Mouse (Mus musculus) limb, embryonic 11.5 days (tissue): ENCODE results near the gene Syvn1. TPM values are rescaled to one million over a fixed set of nuclear protein-coding genes. Genes with fewer than 3 reads are reported as not detected.
A peak's percentile ranks its signal among the peaks of the same experiment; 100 is the strongest.

ENCODE experiments used
- ATAC-seq: fragments of 200-750 bp; cut with Nextera tagmentation; 2 replicates; pipeline ENCODE4 v1.8.0; 2017; ENCODE audit warnings: low read depth; ENCODE audit not compliant: insufficient number of reproducible peaks, low FRiP score, low TSS enrichment
- DNase-seq: peaks from one replicate; pipeline ENCODE4 v3.0.0-alpha.2; 2015; ENCODE audit warnings: low spot score
- H3K27ac ChIP-seq: fragments of 300-500 bp; sonication (generic); replicated peaks from 2 replicates; pipeline ENCODE4 v1.5.1; 2014; ENCODE audit warnings: low read depth, mild to moderate bottlenecking, low read length
- H3K27me3 ChIP-seq: fragments of 300-500 bp; sonication (generic); 2 replicates; pipeline ENCODE4 v1.6.1; 2014; ENCODE audit warnings: mild to moderate bottlenecking, low read length, mixed read lengths; ENCODE audit not compliant: control insufficient read depth, insufficient read depth
- H3K36me3 ChIP-seq: fragments of 300-500 bp; sonication (generic); 2 replicates; pipeline ENCODE4 v1.6.1; 2014; ENCODE audit warnings: mild to moderate bottlenecking, low read length, moderate library complexity, mixed read lengths; ENCODE audit not compliant: control insufficient read depth, insufficient read depth
- H3K4me1 ChIP-seq: fragments of 300-500 bp; sonication (generic); 2 replicates; pipeline ENCODE4 v1.6.1; 2014; ENCODE audit warnings: low read length, mixed read lengths; ENCODE audit not compliant: control insufficient read depth, insufficient read depth
- H3K4me2 ChIP-seq: fragments of 300-500 bp; sonication (generic); 2 replicates; pipeline ENCODE4 v1.6.1; 2014; ENCODE audit warnings: low read depth, mild to moderate bottlenecking, moderate library complexity; ENCODE audit not compliant: severe bottlenecking
- H3K4me3 ChIP-seq: fragments of 300-500 bp; sonication (generic); 2 replicates; pipeline ENCODE4 v1.5.1; 2014; ENCODE audit warnings: low read depth, low read length
- H3K9ac ChIP-seq: fragments of 300-500 bp; sonication (generic); 2 replicates; pipeline ENCODE4 v1.6.1; 2014; ENCODE audit warnings: mild to moderate bottlenecking, low read length
- H3K9me3 ChIP-seq: fragments of 300-500 bp; sonication (generic); 2 replicates; pipeline ENCODE4 v1.6.1; 2016; ENCODE audit warnings: low read length; ENCODE audit not compliant: control insufficient read depth
- WGBS: fragments of 180-500 bp; shearing (Covaris S2); extraction: QIAGEN DNeasy Blood & Tissue Kit; methylation state at CpG from one replicate; pipeline ENCODE4 v1.1.7; 2014; 5-methylcytosine and 5-hydroxymethylcytosine counted together
- polyA plus RNA-seq: library from polyadenylated mRNA; unstranded; fragments of >200 nt; fragmentation: Nextera tagmentation; extraction: Ambion mirVana; gene quantifications from 2 replicates; pipeline ENCODE4 v1.2.1, GENCODE M21; 2014

Syvn1 gene
- polyA plus RNA-seq, 1 experiment from 2014 or later: 30.3 TPM

- Histone ChIP-seq H3K27me3 (no peaks in the 10 kb centered on the region), H3K4me1 (peaks cover 16% of the 10 kb centered on the region), H3K36me3 (peaks cover 5% of the 10 kb centered on the region; the same call in 1 of the 2 replicates), H3K9me3 (no peaks in the 10 kb centered on the region), H3K4me2 (peak overlapping the region; percentile 78), H3K27ac (no peak overlapping the region), H3K4me3 (peak overlapping the region; percentile 83), H3K9ac (no peak overlapping the region)
- DNase-seq (no peak), ATAC-seq (no peak)
- WGBS: 90% methylated on average over 5 of the region's 5 CpGs
Measured at GRCm38 (mm10) chr19:6058966-6059365, 12.6 kb downstream of the Syvn1 start.

DNA sequence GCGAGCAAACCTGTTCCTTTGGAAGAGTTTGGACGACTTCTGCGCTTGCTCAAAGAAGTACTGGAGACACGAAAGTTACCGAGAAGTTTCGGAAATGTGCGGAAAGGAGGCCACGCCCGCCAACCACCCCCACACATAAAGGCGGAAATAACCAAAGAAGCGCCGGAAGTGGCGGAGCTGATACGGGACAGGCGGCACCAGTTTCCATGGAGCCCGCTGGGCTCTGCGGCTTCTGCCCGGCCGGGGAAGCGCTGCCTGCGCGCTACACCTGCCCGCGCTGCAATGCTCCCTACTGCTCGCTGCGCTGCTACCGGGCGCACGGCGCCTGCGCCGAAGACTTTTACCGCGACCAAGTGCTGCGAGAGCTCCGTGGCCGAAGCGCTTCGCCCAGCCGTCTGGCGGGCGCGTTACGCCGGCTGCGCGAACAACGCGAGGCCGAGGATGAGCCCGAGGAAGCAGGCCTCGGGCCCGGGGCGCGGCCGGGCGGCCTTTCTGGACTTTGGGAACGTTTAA, 14.7 kb downstream of the Syvn1 start, which contains the start of gene Znhit2:
Gene Znhit2 (plus strand): TSS at position 172 of the 513 bp plus-strand sequence.
- Histone ChIP-seq H3K9me3 (no peaks in the 10 kb centered on the region), H3K4me1 (peaks cover 16% of the 10 kb centered on the region), H3K9ac (peak within 1 kb of the TSS; percentile 90), H3K27ac (peak within 1 kb of the TSS; percentile 84), H3K36me3 (peaks cover 4% of the 10 kb centered on the region; the same call in 1 of the 2 replicates), H3K27me3 (no peaks in the 10 kb centered on the region), H3K4me3 (peak within 1 kb of the TSS; percentile 82), H3K4me2 (peak within 1 kb of the TSS; percentile 90)
- peak; percentile 53 for ATAC-seq
- DNase-seq: peak; percentile 92
- under 1% methylated on average over 58 of the region's 58 CpGs for WGBS

GRCm38 (mm10) chr19:6061641-6062302, 15.4 kb downstream of the Syvn1 start:
- DNase-seq (peak; percentile 48), ATAC-seq (no peak)
- Histone ChIP-seq H3K9me3 (no peaks in the 10 kb centered on the region), H3K27me3 (no peaks in the 10 kb centered on the region), H3K36me3 (peaks cover 3% of the 10 kb centered on the region; the same call in 1 of the 2 replicates), H3K4me2 (peak overlapping the region; percentile 90), H3K9ac (peak overlapping the region; percentile 90), H3K4me3 (peak overlapping the region; percentile 82), H3K4me1 (peaks cover 18% of the 10 kb centered on the region), H3K27ac (peak overlapping the region; percentile 84)
- WGBS: 2% methylated on average over 43 of the region's 44 CpGs

DNA sequence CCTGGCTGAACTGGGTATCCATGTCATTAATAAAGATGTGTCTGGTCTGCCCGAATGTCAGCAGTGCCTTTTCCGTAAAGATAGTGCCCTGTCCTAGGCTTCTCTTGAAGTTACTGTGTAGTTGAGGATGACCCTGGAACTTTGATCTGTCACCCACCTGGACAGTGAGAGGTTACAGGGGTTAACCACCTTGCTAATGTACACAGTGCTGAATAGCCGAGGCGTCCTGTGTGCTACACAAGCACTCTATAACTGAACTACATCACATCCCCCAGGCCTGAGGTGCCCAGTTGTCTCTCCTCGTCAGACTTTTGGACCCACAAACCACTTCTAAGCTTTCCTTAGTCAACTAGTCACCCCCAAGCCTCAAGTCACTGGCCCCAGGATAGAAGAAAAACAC, 16.0 kb downstream of the Syvn1 start:
- Histone ChIP-seq H3K4me1 (peaks cover 19% of the 10 kb centered on the region), H3K4me2 (peak overlapping the region; percentile 90), H3K27me3 (no peaks in the 10 kb centered on the region), H3K36me3 (peaks cover 3% of the 10 kb centered on the region; the same call in 1 of the 2 replicates), H3K27ac (no peak overlapping the region), H3K4me3 (peak overlapping the region; percentile 82), H3K9ac (peak overlapping the region; percentile 90; the same call in 1 of the 2 replicates), H3K9me3 (no peaks in the 10 kb centered on the region)
- no peak for ATAC-seq
- WGBS: 70% methylated on average over 5 of the region's 5 CpGs
- no peak for DNase-seq

DNA sequence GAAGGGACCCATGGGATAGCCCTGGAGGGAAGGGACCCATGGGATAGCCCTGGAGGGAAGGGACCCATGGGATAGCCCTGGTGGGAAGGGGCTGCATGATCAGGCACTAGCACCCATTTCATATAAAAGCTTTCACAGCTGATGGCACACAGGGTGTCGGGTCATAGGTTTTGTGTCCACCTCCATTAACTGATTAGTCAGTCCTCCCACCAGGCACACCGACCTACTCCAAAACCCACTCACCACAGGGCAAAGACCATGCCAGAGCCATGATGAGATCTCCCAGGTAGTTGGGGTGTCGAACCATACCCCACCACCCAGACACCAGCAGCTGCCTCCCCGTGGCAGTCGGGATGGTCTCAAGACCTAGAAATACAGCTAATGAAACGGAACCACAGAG, 16.7 kb downstream of the Syvn1 start:
- H3K9me3 ChIP-seq: no peaks in the 10 kb centered on the region
- no peak for DNase-seq
- H3K9ac ChIP-seq: no peak overlapping the region
- peak overlapping the region; percentile 90; the same call in 1 of the 2 replicates for H3K4me2 ChIP-seq
- peak overlapping the region; percentile 82; the same call in 1 of the 2 replicates for H3K4me3 ChIP-seq
- 94% methylated on average over 6 of the region's 6 CpGs for WGBS
- peaks cover 3% of the 10 kb centered on the region; the same call in 1 of the 2 replicates for H3K36me3 ChIP-seq
- H3K4me1 ChIP-seq: peaks cover 23% of the 10 kb centered on the region
- ATAC-seq: no peak
- H3K27me3 ChIP-seq: no peaks in the 10 kb centered on the region
- no peak overlapping the region for H3K27ac ChIP-seq

- H3K27me3 ChIP-seq: no peaks in the 10 kb centered on the region
- peak overlapping the region; percentile 75; the same call in 1 of the 2 replicates for H3K27ac ChIP-seq
- peak overlapping the region; percentile 96 for H3K4me2 ChIP-seq
- H3K4me3 ChIP-seq: peak overlapping the region; percentile 54
- DNase-seq (no peak), ATAC-seq (no peak)
- H3K9ac ChIP-seq: peak overlapping the region; percentile 57
- H3K36me3 ChIP-seq: peaks cover 12% of the 10 kb centered on the region; the same call in 1 of the 2 replicates
- H3K4me1 ChIP-seq: peaks cover 25% of the 10 kb centered on the region
- no peaks in the 10 kb centered on the region for H3K9me3 ChIP-seq
- WGBS: 33% methylated on average over 5 of the region's 5 CpGs
Measured at GRCm38 (mm10) chr19:6066571-6066970, 20.2 kb downstream of the Syvn1 start.

DNA sequence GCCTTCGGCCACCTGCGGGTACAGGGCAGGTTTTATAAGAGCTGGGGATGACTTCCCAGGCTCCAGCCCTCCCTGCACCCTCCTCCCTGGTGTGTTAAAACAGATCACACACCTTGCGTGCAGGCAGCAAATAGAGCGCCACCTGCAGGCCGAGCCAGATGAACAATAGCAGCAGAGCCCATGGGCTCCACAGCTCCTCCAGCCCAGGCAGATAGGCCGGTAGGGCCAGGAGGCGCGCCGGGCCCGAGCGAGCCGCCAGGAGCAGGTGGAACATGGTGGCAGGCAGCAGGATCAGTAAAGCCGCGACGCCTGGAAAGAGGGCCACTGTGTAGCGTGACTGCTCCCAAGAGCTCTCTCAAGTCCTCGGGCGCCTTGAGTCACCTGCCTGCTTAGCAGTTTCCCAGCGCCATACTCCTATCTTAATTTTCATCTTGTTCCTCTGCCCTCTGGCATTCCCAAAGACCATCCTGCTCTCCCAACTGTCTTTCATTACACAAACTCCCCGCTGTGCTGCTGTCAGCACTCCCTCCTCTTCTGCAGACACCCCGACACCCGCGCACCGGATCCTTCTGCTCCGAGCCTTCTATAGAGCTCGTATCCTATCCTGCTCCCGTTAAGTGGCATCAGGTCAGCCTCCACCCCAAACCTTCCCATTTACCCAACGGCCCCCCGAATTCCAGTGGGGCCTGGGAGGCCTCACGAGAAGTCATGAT, 20.8 kb downstream of the Syvn1 start:
- Histone ChIP-seq H3K4me1 (peaks cover 21% of the 10 kb centered on the region), H3K36me3 (peaks cover 12% of the 10 kb centered on the region; the same call in 1 of the 2 replicates), H3K4me2 (peak overlapping the region; percentile 96), H3K9ac (peak overlapping the region; percentile 57), H3K27me3 (no peaks in the 10 kb centered on the region), H3K9me3 (no peaks in the 10 kb centered on the region), H3K27ac (peak overlapping the region; percentile 75; the same call in 1 of the 2 replicates), H3K4me3 (peak overlapping the region; percentile 54)
- DNase-seq: peak; percentile 92
- ATAC-seq: peak; percentile 58
- 1% methylated on average over 30 of the region's 30 CpGs for WGBS
